Mouse (Mus musculus) kidney, postnatal 4 days (tissue): ENCODE measurements around the gene Ints14.
A peak's percentile ranks its signal among the peaks of the same experiment; 100 is the strongest.
"Not testable (repeated sequence)": the region's sequence is repeated elsewhere in the genome, so short reads cannot be mapped to it uniquely, and the experiment has no call there.

Experiments
- DNase-seq, 2 experiments: peaks; one replicate each; pipeline ENCODE4 v3.0.0; 2021; ENCODE audit warnings: mixed read lengths in 2 of 2

Gene Ints14

DNA sequence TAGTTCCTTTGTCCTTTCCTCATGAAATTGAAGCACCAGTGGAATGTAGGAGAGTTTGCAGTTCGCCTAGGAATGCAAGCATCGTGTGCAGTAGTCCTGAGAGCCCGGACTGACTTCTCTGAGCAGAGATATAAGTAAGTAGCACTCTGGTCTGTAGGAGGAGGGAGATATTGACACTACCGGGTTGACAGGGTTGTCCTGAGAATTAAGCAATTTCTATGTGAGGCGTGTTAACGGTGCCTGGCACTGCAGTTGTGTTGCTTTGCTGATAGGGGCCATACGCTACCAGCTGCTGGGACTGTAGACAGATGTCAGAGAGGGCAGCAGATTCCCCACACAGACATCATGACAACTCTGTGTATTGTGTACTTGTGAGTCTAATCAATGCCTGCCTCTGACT, 7.5 kb upstream of the Ints14 start:
- DNase-seq = no peak

DNA sequence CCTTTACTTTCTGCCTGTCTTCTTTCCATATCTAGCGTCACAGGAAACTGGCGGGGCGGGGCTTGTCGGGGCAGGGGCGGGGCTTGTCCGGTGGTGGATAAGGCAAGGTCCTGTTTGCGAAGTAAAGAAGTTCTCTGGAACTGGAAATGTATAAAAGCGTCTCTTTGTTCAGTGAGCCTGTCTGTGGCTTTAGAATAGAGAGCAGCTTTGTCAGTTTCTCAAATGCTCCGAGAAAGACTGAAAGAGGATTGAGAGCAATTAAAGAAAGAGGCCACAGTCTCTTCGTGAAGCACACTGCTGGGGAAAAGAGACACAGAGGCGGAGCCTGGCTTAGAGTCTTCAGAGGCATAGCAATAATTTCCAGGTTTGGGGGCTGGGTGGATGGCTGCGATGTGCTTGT, 4.4 kb upstream of the Ints14 start:
- peak; percentile 68 to 74 for DNase-seq

DNA sequence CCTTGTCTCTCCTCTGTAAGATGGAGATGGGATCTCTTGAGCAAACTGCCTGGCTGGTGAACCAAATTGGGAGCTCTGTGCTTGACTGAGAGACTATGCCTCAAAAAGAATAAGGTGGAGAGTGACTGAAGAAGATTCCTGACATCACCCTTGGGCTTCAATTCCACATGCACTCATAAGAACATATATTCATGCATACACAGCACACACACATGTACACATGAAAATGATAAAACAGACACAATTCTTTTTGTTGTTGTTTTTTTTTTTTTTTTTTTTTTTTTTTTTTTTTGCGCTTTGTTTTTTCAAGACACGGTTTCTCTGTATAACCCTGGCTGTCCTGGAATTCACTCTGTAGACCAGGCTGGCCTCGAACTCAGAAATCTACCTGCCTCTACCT, 3.4 kb upstream of the Ints14 start:
- no peak for DNase-seq

DNA sequence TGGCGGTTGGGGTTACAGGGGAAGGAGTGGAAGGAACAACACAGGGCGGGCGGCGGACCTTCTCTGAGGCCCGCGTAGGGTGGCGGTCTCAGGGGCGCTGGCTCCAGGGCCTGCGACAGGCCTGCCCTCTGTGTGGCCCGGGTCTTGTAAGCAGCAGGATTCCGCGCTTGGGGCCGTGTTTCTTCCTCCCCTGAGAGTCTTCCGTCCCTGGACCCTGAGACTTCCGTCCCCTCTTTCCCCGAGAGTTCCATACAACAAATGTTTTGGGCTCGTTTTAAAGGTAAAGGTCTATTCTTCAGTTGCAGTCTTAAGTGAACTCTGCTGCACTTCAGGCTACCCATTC, 244 bp downstream of the Ints14 start:
- no peak for DNase-seq

DNA sequence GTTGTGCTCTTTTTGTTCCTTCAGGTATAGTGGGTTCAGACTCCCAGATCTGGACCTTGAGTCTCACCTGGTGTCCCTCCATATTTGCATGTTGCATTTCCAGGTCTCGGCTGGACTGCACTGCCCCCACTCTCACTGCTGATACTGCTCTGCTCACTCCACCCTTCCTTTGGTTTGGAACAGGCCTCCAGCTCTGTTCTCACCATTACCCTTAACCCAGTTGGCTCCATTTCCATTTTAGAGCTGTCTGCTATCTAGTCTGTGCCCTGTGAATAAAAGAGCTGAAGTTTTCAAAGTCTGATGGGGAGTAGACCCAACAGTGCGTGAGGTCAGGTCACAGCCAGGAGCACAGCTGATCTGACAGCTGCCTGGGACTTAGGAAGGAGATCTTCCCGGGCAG, 19.8 kb downstream of the Ints14 start:
- DNase-seq = no peak

DNA sequence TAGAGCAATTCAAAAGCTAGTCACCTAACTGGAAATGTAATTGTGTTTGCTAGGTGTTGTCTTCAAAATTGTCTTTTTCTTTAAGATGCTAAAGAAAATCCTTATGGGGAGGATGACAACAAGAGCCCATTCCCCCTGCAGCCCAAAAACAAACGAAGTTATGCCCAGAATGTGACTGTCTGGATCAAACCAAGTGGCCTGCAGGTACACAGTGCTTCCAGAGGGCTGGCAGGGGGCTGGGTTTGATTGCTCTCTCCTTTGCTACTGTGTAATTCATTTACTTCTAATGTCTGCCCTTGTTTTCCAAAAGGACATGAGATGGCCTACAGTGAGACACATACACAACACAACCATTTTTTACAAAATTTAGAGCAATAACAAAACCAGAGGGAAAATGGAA, 21.2 kb downstream of the Ints14 start:
- no peak for DNase-seq

DNA sequence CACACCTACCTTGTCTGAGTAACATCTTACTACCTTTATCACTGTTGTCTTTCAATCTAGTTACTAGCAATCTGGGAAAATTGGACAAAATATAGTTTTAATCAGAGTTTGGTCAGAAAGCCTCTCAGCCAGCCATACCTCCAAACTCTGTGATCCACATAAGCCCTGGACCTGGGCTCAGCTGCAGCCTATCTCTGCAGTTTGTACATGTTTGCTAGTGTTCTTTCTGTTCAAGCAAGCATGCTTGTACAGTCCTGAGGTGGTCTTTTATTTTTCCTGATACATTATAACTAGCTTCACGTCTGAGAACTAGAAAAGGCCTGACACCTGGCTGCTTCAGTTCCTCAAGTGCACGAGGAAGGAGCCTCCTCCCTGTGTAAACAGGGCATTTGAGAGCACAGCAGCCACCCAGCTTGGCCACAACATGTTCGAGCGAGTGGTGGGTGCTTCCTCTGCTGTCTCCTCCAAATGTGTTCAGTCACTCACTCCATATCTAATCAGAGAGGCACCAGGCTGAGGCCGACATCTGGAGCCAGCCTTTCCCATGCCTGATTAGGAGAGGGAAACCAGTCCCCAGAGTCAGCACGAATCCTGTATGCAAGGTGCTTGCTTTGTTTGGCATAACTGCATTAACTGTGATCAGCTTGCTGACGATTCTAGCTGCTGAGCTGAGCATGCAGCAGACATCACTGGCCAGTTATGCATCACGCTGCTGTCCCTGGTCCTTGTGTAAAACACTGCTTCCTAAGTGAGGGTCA, 24.5 kb downstream of the Ints14 start:
- no peak for DNase-seq

DNA sequence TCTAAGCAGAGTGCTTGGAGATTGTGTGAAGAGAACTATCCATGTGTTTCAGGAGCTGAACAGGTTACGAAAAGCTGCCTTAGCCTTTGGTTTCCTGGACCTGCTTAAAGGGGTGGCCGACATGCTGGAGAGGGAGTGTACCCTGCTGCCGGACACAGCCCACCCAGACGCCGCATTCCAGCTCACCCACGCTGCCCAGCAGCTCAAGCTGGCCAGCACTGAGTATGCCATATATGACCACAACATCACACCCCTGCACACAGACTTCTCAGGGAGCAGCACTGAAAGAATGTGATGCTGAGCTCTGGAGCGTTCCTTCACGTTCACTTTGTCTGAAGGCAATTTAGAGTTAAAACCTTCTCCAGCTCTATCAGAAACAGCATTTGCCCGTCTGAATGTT, 25.1 kb downstream of the Ints14 start:
- no peak for DNase-seq

DNA sequence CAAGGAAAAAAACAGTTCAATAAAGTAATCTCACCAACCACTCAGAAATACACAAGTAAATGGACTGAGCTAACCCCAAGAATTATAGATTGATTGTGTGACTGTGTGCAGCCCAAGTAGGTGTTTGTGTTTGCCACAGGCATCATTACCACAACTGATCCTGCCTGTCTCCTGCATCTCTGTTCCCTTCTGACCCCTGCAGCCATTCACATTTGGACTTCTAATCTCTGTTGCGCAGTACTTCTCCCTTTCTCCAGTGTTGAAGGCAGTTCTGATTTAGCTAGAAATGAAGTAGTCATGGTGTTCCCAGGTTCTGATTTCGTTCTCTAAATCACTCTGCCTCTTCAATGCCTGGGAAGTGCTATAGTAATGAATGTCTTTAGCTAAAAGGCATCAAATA, 26.9 kb downstream of the Ints14 start:
- DNase-seq = no peak

DNA sequence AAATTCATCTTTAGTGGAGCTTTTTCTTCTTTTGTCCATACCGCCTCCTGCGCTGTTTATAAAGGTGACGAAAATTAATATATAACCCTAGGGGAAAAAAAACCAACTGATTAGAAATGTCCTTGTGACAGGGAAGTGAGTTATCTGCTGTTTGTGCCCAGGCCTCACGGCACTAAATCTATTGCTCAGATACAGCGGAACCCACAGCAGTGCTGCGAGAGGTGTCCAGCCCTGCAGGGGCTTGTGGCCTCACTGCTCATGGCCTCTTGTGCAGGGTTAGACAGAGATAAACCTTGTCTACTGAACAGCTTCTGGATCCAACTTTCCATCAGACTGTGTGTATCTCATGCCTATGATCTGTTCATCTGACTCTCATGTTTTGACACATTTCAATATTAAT, 27.7 kb downstream of the Ints14 start:
- DNase-seq = no peak

DNA sequence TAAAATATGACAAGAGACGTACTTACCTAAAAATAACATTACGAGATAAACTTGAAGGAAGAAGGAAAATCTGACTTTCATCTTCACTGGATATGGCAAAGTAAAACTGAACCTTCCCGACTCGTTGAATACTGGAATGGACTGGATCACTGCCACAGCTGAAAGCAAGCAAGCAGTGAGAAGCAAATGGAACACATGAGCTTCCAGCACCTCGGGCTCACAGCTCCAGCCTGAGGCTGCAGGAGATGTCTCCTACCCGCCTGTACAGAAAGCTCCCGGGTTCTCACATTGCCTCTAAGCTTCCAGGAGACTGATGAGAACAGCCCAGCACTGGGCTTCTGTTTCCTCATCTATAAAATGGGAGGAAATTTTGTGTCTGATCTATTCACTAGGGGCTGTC, 29.6 kb downstream of the Ints14 start:
- no peak for DNase-seq

DNA sequence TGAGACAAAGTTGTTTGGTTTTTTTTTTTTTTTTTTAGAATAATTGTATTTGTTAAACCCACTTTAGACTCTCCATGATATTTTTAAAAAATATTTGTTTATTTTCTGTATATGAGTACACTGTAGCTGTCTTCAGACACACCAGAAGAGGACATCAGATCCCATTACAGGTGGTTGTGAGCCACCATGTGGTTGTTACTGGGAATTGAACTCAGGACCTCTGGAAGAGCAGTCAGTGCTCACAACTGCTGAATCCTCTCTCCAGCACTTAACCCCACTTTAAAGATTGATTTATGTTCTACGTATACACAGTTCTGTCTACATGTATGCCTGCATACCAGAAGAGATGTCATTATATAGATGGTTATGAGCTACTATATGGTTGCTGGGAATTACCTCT, 34.8 kb downstream of the Ints14 start:
- DNase-seq = not testable (repeated sequence)

DNA sequence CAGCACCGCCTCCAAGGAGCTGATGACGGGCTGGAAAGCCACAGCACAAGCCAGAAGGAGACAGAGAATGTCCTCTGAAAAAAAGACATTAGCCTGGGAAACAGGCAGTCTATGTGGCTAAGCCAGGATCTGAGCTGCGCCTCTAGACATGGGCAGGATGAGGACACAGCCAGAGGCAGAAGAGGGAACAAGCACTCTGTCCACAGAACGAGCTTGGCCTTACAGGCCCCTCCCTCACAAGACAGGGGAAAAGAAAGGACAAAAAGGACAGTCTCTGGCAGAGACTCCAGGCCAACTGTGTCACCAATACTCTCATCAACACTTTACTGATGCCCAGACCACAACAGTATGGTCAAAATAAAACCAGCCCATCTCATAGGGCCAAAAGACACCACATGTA, 40.8 kb downstream of the Ints14 start:
- DNase-seq = no peak

DNA sequence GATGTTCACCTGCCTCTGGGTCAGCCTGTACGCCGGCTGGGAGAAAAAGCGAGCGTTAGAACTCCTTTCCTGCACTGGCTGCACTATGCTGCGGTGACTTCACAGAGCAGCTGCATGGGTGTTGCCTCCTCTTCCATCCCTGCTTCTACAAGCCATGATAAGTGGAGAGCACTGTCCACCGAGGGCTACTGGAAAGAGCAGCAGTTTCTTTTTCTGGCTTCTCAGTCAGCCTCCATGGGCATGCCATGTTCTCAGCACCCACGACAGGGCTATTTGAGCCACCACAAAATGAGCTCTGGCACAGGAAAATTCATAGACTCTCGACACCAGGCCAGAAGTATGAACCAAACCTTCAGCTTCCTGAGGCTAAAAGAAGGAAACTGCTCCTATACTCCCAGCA, 45.0 kb downstream of the Ints14 start:
- DNase-seq = no peak

DNA sequence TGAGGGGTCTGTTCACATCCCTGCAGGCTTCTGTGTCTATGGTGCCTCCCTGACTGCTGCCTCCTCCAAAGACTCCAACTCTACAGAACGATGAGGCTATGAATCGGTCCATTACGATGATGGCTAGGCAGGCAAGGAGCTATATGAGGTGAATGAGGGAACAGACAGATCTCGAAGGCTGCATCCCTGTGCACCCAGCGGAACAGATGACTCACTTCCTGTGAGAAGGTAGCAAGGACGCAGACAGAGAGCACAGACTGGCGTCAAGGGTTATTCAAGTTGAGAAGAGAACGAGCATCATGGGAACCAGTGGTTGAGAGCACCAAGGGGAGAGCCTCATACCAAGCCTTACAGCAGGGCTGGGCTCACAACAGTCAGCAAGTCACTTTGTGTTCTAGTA, 49.9 kb downstream of the Ints14 start:
- DNase-seq = no peak

DNA sequence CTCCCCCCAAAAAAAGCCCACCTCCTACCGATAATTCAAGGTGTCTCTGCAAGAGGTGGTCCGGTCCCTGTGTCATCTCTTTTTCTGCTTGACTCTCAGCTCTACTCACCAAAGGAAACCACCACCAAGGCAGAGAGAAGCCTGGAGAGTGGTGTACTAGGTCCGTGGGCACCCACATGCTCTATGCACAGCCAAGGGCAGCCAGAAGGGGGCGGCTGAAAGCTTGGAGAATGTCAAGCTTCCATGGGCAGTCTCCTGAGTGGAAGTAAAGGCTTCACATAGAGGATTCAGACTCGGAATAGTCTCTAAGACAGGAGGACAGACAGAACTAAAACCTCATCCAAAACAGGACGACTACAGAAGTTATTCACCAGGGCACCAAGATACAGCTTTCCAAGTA, 50.6 kb downstream of the Ints14 start:
- peak; percentile 55 to 64 for DNase-seq

DNA sequence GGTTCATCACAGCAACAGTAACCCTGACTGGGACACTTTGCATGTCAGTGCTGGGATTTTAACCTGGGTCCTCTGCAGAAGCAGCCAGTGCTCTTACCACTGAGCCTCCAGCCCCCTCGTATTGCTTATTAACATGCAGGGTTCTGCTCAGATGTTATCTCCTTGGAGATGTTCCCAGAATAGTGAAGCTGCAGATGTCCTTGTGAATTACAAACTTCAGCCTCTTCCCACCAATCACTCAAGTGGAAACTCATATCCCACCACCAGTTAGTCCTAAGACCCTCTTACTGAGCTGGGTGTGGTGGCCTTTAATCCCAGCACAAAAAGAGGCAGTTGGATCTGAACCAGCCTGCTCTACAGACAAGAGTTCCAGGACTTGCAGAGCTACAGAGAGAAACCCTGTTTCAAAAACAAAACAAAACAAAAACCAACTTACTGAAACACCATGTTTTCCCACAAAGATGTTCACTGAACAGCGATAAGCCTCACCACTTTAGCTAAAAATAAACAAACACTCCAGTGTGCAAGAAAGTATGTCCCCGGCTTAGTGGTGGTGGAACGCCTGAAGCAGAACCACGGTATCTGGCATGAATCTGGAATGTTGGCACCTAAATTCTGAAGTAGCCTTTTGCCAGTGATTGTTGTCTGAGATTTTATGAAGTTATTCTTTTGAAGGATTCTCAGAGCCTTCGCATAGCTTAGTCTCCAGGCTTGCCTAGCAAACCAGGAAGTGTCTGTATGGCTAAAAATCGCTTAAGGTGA, 54.9 kb downstream of the Ints14 start:
- no peak for DNase-seq

DNA sequence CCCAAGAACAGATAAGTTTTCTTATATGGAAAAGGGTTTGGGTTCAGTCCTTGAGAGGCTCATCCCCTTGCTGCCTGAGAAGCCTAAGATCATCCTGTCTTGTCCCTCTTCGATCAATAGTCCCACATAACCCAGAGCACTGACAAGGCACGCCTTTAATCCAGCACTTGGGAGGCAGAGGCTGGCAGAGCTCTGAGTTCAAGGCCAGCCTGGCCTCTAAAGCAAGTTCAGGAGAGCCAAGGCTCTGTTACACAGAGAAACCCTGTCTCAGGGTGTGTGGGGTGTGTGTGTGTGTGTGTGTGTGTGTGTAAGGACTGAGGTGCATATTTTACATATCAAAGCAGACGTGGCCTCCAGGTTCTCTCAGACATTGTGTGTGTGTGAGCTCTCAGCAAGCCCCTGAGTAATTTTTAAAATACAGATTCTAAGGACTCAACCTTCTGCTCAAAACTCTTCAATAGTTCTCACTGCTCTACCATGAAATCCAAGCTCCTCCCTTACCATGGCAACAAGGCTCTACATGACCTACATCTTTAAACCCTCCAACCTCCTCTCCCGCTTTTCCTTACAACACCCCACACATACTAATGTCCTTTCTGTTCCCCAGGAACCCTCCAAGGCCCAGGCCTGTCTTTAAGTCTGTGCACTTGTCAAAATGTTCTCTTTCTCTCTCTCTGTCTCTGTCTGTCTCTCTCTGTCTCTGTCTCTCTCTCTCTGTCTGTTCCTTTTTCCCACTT, 55.7 kb downstream of the Ints14 start:
- no peak for DNase-seq

DNA sequence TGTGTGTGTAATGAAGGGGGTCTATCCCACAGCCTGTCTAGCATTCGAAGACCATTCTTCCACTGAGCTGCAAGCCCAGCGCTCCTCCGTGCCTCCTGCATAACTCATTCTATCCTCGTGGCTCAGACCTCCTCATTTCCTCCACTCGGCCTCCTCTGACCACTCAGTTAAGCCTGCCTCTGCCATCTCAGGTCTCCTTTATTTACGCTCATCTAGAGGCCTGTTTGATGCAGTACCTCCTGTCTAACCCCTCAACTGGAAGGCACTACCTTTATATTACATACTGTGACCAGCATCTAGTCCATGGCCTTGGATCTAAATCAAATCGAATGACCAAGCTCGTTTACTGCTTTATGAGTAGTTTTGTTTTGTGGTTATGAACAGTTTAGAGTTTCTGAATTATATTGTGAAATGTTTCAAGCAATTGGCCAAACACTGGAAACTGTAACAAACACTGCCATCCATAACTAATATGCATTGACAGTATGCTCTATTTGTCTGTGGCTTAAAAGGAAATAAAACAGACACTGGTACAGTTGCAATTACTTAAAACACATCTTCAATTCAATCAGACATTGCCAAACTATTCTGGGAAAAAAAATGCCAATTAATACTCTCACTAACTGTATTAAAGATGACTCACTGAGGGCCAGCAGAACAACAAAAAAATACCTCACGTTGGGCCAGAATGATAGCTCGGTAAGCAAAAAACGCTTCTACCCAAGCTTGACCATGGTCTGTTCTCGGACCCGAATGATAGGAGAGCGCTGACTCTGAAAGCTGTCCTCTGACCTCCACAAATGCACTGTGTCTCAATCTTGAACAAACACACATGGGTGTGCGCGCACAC, 56.5 kb downstream of the Ints14 start:
- no peak for DNase-seq

DNA sequence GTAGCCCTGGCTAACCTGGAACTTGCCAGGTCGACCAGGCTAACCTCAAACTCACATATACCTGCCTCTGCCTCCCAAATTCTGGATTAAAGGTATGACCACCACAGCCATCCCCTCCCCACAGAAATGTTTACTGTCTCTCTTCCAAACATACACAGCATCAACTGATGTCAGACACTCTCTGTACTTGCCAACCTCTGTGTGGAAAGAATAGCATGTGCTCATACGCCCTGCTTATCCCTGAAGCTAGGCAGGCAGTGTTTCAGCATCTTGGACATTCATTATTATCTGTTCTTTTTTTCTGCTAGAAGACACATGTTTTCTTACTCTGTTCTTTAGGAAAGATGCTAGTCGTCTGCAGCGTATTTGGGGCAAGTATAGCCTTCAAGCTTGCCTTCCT, 57.2 kb downstream of the Ints14 start:
- no peak for DNase-seq

DNA sequence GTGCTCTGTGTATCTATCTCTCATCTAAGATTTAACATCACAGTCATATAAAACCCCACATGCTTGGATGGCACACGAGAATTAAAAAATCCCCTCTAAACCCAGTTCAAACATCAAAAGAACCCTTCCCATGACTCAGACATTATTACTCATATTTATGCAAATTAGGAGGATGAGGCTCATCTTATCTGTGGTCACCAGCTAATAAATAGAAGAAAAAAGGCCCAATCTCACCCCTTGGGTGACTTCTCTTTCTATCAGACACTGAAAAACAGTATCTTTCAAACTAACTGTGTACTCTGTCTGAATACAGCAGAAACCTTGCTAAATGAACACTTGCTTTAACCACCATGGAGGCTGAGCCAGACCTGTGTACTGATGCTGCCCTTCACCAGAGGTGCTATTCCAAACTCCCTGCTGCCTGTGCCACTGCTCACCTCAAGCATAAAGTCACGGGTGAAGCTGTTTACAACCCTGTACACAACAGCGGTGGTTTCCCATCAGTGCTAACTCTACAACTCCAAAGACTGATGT, 58.0 kb downstream of the Ints14 start:
- no peak for DNase-seq

DNA sequence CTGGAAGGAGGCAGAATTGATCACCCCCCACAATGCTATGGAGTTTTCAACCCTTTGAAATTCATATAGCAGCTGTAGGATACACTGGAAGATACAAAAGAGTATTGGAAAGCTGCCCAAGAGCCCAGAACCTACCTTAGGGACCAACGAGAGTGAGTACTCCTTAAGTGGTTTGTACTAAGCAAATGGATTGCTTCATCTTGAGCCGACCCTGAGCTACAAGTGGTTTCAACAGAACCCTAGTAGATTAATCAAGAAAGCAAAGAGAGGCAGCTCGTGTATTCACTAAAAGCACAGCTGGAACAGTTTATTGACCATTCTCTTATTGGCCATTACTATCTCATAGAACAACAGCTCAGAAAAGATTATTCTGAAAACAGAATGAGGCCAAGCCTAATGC, 58.4 kb downstream of the Ints14 start:
- DNase-seq = no peak

DNA sequence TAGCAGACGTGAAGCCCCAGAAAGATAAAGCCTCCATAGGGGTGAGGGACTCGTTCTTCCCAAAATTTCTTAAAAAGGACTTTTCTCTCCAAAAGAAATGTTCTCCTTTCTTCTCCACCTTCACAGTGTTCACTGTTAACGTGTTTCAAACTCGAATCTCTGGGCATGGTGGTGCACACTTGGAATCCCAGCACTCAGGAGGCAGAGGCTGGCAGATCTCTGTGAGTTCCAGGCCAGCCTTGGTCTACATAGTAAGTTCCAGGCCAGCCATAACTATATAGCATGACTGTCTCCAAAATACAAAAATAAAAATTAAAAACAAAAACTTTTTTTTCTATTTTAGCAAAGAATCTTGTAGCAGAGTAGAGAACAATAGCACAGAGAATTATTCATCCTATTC, 59.4 kb downstream of the Ints14 start:
- DNase-seq = no peak
